Mouse (Mus musculus) frontal cortex, postnatal 10 days (tissue): ENCODE data around the gene Olfr70.

Source experiments
- DNase-seq, 2 experiments: peaks; one replicate each; pipeline ENCODE4 v3.0.0; 2022; ENCODE audit warnings: low spot score in 2 of 2, mixed read lengths in 1 of 2

Gene Olfr70

DNA sequence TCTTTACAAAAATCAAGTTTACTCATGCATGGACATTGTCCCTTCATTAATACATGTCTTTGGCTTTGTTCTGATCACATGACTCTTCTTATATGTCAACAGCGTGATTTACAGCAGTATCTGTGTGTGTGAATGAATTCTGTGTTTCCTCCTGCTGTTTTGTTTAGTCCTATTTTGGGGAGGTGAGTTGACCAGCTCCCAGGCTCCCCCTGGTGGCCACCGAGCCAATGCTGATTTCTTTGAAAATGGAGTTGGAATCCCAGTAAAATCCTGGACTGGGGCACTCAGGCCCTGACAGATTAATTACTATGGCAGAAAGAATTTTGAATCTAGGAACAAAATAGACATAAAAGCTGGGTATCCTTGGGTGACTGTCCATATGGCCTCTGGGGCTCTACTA is 11.2 kb upstream of the Olfr70 start:
- DNase-seq = peak in 1 of 2 experiments; percentile 70

DNA sequence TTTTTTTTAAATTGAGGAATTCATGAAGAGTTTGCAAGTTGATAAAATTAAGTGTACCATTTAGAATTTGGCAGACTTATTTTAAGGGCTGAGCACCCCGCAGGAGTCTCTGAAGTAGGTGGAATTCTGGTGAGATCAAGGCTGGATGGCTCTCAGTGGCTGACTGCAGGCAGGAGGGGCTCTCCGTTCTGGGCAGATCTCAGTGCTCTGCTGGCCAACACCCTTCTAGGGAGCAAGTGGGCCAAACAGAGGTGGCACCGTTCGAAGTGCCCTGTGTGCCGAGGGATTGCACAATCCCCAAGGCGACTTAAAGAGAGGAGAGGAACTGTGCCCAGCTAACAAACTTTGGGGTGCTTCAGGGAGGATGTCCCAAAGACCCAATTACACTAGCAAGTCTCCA is 9.3 kb upstream of the Olfr70 start, which contains the start of gene Olfr71:
Gene Olfr71, minus strand, starts transcription at position 387 of the 400 bp plus-strand sequence.
- DNase-seq = no peak

DNA sequence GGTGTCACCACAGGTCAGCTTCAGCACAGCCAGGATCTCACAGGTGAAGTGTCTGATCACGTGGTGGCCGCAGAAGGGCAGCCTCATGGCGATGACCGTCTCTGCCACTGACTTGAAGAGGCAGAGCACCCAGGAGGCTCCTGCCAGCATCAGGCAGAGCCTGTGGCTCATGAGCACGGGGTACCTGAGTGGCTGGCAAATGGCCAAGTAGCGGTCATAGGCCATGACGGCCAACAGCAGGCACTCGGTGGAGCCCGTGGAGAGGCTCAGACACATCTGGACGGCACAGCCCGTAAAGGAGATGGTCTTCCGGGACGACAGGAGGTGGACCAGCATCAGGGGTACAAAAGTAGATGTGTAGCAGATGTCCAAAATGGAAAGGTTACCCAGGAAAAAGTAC is 5.4 kb upstream of the Olfr70 start:
- no peak for DNase-seq

DNA sequence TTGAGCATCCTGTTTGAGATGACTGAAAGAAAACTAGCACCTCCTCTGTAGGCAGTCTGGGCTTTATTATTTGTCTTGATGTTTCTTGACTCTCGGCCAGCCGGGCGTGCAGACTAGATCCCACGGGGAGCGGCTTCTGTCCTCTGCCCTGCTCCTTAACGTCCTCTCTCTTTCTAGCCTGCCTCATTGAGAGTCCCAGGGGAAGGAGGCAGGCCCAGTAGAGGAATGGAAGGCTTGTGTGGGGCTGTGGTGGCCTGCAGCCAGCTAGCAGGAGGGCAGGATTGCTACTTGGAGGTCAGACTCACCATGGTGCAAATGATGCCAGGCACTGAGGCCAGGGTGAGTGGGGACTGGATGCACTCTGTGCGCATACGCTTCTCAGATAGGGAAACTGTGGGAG is 3.2 kb upstream of the Olfr70 start:
- no peak for DNase-seq

DNA sequence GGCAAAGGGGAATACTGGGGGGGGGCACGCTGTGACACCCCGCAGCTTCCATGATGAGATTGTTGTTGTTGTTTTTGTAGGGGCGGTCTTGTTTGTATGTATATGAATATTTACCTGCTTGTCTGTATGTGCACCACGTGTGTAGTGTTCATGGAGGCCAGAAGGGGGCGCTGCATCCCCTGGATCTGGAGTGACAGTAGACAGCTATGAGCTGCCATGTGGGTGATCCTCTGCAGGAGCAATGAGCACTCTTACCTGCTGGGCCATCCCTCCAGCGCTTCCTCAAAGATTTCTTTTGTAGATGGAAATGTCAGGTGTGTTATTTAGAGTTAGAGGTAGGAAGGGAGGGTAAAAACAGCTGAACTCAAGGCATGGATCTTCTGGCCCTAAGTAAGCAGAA is 2.8 kb upstream of the Olfr70 start:
- no peak for DNase-seq

DNA sequence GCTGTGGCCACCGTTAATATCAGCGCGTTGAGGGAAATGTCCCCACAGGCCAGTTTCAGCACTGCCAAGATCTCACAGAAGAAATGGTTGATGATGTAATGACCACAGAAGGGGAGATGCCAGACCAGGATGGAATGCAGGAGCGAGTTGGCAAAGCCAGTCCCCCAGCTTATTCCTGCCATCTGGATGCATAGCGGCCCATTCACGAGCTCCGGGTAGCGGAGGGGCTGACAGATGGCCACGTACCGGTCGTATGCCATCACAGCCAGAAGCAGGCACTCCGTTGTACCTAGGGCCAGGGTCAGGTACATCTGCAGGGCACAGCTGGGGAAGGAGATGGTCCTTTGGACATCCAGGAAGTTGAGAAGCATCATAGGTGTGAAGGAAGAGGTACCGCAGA is 4.0 kb downstream of the Olfr70 start:
- no peak for DNase-seq

DNA sequence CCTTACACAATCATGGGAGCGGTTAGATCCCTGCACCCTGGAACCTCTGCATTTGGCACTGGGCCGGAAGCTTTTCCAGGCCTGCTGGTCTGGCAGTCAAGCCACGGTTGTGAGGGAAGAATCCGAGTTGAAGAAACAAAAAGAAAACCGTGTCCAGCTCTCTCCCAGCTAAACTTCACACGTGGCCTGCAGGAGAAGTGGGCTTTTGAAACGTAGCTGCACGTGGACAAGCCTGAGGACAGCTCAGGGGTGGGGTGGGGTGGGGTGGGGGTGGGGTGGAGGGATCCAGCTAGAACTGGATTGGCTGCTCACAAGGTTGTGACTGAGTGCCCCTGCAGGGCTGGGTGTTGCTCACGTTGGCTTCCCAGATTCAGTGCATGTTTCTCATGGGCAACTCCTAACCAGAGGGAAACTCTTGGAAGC is 5.3 kb downstream of the Olfr70 start:
- DNase-seq = no peak

DNA sequence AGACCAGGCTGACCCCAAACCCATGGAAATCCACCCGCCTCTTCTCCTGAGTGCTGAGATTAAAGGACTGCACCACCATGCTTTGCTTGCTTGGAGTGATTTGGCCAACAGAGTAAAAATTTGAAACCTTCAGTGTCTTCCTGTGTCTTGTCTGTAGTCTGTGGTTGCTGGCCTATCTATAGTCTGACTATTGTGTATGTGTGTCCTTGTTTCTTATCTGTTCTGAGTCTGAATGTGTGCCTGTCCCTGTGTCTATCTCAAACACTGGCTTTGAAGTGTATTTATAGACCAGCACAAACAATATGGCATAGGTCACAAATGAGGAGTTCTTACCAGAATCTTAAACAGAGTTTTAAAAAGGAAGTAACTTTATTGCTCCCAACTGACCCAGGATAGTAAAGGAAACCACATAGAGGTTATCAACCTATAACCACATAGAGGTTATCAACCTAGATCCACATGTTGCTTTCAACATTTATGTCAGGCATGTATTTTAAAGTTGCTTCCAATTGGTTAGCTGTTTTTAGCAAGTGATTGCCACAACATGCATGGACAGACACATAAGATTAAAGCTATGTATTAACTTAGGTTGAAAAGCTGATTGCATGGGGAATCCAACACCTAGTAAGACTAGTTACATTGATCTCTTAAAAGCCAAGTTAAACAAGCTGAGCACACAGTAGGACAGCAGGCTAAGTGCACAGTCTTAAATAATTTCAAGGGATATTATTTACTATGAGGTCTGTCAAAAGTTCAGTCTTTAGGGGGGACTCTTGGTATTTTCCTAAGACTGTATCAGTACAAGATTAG is 6.0 kb downstream of the Olfr70 start:
- DNase-seq = no peak

DNA sequence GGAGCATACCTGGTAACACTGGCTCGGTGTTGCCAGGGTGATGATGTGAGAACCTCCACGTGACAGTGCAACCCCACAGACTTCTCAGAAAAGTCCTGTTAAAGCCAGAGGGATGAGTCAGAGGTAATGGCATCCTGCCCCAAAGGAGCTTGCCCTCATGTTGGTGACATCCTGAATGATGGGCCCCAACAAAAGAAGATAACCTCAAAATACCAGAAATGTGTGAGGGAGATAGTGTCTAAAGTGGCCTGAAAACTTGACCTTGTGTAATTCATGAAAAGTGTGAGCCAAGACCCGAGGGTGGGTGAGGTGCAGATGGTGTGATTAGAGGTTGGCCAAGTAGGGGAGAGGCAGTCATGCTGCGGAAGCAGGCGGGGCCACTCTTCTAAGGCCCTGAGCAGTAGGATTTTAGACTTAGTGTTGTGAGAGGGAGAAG is 6.8 kb downstream of the Olfr70 start:
- DNase-seq = no peak

DNA sequence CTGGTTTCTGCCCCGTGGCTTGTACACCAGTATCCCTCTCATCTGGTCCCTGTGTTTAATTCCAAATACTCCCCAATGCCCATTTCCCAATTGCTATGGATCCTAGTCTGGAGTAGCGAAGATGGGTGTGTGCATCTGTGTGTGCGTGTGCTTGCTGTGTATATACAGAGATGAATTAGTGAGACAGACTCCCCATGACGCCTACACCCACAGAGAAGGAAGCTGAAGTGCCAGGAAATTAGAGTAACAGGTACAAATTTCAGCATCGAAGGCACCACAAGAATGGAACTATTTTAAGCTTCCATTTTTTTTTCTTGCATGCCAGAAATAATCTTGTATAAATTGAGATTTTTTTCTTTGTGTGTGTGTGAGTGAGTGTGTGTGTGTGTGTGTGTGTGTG is 9.6 kb downstream of the Olfr70 start:
- no peak for DNase-seq

DNA sequence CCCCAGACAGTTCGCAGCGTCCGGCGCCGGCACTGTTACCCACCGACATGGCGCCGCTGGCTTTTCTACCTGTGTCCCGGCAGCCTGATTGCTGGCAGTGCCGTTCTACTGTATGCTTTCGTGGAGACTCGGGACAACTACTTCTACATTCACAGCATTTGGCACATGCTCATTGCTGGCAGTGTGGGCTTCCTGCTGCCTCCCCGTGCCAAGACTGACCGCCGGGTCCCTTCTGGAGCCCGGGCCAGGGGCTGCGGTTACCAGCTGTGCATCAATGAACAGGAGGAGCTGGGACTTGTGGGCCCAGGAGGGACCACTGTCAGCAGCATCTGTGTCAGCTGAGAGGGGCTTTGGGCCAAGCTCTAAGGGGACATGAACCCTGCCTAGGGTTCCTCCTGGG is 10.6 kb downstream of the Olfr70 start:
- DNase-seq = no peak

DNA sequence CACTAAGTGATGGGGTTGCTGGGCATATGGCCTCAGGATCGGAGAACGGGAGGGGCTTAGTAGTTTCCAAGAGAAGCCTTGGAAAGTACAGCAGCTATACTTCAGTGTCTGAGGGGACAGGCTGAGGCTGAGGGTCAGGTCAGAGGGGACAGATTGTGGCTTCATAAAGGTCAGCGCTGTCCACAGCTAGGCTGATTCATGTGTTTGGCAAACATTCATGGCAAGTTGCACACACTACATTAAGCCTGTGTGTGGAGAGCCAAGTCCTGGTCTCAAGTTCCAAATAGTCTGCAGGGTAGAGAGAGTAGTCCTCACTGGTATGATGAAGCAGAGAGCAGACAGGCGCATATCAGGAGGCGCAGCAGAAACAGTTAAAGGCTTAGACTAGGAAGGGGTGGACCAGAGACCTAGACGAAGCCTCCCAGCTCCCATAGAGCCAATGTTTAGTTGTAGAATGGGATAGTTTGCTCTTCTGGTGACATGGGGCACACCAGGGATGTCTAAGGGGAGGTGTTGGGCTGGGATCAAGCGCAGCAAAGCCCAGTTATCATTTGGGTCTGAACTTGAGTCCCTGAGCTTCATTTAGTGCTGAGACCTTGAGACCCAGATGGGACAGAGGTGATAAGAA is 21.1 kb downstream of the Olfr70 start:
- DNase-seq = no peak

DNA sequence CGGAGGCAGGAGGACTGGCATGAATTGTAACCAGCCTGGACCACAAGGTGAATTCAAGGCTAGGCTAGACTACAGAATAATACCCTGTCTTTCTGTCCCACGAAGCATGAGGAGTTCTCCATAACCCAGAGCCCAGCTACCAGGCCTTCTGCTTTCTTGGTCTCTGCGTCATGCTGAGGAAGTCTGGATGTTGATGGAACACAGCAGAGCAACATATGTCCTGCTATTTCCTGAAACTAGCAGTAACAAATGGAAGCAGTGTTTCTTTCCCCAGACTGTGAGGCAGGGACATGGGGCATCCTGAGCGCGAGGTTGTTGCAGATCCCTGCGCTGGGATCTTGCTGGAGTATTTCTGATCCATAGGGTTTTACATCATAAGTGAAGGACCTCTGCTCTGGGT is 22.1 kb downstream of the Olfr70 start:
- no peak for DNase-seq

DNA sequence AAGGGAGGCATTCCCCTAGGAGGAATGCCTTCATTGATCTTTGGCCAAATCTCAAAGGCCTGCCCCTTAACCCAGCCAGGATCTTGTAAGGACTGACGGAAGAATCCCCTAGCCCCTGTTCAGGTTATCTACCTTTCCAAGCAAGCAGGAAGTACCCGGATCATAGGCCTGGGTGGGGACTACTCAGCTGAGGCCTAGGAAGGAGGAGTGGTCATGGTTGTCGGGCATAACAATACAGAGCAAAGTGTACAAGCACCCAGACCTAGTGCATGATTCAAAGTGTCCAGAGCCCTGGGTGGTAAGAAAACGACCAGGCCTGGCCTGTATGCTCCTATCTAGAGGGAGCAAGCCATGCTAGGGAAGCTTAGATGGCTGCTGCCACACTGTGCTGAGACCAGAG is 25.0 kb downstream of the Olfr70 start:
- DNase-seq = no peak

DNA sequence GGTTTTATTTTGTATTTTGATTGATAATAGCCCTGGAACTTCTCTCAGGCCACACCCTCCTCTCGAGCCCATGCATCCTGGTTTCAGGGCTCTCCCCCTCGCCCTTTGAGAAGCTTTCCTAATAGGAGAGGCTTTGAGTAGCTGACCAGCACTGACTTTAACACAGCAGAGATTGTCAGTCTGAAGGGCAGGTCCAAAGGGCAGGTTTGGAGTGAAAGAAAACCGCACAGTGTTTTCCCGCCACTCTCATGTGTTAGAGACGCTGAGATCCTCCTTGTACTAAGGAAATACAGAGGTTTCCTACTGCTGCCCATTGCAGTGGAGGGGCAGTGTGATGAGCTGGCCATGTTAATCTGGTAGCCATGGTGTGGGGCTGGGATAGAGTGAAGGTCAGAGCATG is 25.6 kb downstream of the Olfr70 start:
- DNase-seq = no peak

DNA sequence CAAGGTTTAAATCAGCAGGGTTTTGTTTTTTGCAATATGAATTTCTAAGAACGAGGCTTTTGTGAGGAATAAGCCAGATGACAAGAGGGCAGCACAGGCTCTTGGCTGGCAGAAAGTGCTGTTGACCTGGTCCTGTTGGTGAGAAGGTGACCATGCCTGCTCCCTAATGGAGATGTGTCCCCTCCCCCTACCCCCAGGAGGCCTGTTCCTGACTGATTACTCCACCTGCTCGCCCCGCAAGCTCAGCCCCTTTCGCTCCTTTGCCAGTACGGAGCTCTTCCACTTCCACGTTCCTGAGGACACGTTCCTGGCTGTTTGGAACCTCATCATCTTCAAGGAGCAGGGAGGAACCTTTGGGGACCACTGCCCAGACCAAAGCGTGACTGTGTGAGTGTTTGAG is 26.9 kb downstream of the Olfr70 start:
- no peak for DNase-seq

DNA sequence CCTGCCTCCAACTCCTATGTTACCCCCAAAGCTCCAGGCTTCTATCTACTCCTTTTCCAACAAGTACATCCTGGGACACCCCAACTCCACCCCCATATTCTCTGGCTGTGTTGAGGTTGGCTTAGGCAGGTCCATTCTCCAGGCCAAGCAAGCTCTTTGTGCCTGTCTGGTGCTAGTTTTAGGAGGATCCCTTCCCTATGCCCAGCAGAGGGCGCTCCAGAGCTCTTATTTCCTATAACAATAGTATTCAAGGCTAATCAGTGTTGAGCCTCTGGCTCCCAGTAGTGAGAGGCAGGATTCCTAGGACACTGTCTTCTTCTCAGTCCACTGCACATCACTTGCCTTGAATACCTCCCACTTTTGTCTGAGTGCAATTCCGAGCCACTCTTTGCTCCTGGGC is 28.5 kb downstream of the Olfr70 start:
- peak in 1 of 2 experiments; percentile 81 for DNase-seq

DNA sequence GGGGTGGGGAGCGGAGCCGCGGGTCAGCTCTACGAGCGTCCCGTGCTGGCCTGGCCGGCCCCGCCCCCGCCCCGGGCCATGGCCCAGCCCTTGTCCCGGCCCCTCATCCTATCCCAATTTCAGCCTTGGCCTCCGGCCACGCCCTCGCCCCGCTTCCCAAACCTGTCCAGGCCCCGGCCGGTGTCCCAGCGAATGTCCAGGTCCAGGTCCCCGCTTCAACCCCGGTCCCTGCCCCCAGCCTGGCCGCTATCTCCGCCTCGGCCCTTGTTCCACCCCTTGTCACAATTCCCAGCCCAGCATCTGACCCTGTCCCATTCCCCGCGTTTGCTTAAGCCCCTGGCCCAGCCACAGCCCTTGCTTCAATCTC is 31.2 kb downstream of the Olfr70 start:
- no peak for DNase-seq

DNA sequence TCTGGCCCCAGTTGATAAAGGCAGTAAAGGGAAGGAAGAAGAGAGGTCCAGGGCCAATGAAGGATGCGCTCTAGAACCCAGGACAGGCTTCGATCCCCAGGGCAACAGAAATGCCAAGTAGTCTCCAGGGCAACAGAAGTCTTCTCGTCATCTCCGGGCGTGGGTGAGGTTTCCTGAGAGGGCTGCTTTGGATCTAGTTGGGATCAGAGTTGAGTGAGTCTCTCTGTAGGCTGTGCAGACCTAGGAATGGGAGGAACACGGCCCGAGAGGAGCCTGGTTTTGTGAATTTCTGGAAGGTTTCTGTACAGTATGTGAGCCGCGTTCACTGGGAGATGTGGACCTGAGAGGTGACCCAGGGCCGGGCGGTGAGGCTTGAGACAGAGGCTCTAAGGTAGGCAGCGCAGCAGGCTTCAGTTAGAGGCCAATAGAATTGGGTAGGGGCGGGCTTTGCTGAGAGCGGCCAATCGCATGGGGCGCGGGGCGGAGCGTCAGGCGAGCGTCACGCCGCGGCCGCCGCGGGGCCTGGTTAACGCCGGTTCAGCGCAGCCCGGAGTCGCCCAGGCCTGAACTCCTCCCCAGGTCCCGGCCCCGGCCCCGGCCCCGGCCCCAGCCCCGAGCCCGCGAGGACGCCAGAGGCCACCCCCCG is 31.7 kb downstream of the Olfr70 start, which contains the start of the genes Tmem8b and Fam221b:
Gene Tmem8b, plus strand, starts transcription at position 190 of the 646 bp plus-strand sequence.
Gene Fam221b, minus strand, starts transcription at position 364 of the 646 bp plus-strand sequence.
- peak; percentile 74 to 88 for DNase-seq

DNA sequence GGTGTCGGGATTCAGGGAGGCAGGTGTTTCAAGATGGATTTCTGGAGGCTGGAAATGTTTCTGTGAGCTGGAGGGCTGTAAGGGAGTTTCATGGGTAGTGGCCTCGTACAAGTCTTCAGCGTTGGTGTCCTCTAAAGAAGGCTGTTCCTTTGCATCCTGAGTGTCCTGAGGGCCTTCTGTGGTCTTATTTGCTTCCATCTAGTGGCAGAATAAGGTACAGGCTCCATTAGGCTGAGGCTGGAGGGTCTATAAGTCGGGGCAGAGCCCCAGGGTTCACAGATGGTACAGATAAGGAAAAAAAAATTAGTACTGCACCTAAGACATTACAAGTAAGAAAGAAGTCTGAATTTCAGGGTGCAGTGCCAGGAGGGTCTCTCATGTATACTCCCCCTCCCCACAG is 34.2 kb downstream of the Olfr70 start:
- no peak for DNase-seq

DNA sequence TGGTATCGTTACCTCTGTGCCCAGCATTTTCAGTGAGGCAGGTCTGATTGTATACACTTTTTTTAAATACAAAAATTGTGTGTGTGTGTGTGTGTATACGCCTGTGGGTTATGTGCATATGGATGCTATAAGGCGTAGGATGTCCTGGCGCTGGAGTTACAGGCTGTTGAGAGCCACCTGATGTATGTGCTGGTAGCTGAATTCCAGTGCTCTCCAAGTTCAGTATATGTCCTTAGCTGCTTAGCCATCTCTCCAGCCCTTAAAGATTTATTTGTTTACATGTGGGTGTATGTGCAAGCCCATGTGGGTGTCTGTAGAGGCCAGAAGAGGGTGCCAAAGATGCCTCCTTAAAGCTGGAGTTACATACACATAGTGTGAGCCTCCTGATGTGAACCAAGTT is 43.5 kb downstream of the Olfr70 start:
- no peak for DNase-seq

DNA sequence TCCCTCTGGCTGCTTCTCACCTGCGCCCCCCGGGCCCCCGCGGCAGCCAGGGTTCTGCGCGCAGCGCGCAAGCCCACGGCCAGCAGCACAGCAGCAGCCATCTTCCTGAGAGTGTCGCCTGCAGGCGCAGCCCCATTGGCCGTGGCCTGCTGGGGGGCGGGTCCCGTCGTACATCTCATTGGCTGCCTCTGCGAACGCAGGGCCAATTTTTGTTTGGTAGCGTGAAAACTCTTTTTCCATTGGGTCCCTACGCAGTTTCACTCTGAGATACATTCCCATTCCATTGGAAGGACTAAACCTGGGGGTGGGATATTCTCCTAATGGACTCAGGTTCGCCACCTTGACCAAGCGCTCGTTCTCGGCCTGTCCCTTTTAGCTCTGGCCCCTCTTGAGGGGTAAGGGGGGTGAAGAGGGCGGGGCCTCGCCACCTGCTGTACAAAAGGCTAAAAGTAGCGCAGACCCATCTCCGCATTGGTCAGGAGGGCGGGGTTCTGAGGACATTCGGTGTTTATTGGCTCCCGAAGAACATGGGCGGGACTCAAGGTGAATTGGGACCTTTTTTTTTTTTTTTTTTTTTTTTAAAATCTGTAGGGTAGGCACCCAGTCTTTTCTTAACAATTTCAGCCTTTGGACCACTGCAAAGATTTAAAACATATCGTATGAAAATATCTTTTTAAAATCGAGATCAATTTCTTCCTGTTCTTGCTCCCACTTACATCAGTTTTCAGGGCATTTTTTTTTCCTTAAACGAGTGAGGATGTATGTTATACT is 44.1 kb downstream of the Olfr70 start, which contains the start of gene Hint2:
Gene Hint2, minus strand, starts transcription at position 128 of the 771 bp plus-strand sequence.
- peak; percentile 93 to 96 for DNase-seq
